Mouse (Mus musculus): ENCODE measurements at regions not wholly inside any gene's neighbourhood (a gene's known extent, or its start where the extent isn't known, plus 50 kb on each side); places are given as distances from the start of the nearest gene placed in this dataset.

DNA sequence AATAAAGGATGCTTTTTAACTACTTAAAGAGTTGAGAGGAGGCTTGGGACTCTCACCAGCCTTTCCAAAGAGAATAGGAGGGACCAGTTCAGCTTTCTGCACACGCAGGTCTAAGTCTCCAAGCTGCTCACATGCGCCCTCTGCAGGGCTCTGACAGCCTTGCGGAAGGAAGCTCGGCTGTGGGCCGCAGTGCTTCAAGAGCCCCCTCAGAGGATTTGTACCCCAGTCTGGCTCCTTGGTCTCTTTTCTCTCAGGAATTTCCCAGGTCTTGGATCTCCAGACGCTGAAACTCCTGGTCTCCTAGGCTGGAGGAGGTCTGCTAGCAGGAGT is 429.9 kb downstream of the Fut8 start:
- no peak for TF ChIP-seq POLR2A (IDR thresholded peaks at IDR 0.05; ENCODE audit: borderline replicate concordance, extremely low read depth, low read depth, low read length)
- TF ChIP-seq CTCF (IDR thresholded peaks at IDR 0.05; ENCODE audit: insufficient read depth, low read length) = peak; percentile 82

Data from lung, adult 2 months (tissue).